ENCODE assay signal across 12 mouse cellular contexts in genomic region chr16:96673191-96673847, GRCm38 (mm10).
DNase-seq lines count a peak whose midpoint lies in the region; ATAC-seq lines count a peak whose summit lies in the region.
"Had no signal": no experiment of that assay in that cellular context is flagged by ENCODE, and none has a peak within 500 bp of the region (broad histone marks: within the 10 kb centered on the region; RNA-seq: fewer than 3 reads in every experiment).

No protein-coding gene starts in this region.

- peak overlapping the region; percentile 2; the same call in 1 of the 2 replicates for H3K4me2 ChIP-seq in midbrain, embryonic 13.5 days (replicated peaks)
- H3K4me2 ChIP-seq: heart, embryonic 13.5 days; liver, embryonic 15.5 days had no signal

- H3K9ac ChIP-seq in midbrain, embryonic 13.5 days (replicated peaks), result no peak overlapping the region
- H3K9ac ChIP-seq: heart, embryonic 13.5 days; liver, embryonic 15.5 days had no signal

- 56% methylated on average over 25 of the region's 25 CpGs for WGBS in midbrain, embryonic 13.5 days

- peak; percentile 11 for DNase-seq in embryo, embryonic 11 days
- DNase-seq in embryo, embryonic 9.5 days (ENCODE audit: extremely low spot score), result no peak
- DNase-seq in left cerebral cortex, postnatal 10 days (ENCODE audit: extremely low spot score in 1 of 2, low spot score in 2 of 2), result peak; percentile 11 to 41
- no peak for DNase-seq in left cerebral cortex, adult 8-10 months (ENCODE audit: low spot score in 2 of 2)
- DNase-seq in right cerebral cortex, postnatal 14 days, result peak; percentile 24
- DNase-seq in T-cell, adult 2 months (ENCODE audit: low spot score), result no peak
- DNase-seq: thymus, adult 2 months had no signal

- H3K4me1 ChIP-seq in midbrain, embryonic 13.5 days (replicated peaks), result peaks cover 8% of the 10 kb centered on the region
- H3K4me1 ChIP-seq: liver, embryonic 15.5 days had no signal

- ATAC-seq in midbrain, embryonic 13.5 days, result peak; percentile 80
- no peak for ATAC-seq in granulocyte monocyte progenitor cell, adult 5-6 weeks (replicated peaks; ENCODE audit: poor library complexity, severe bottlenecking)
- ATAC-seq: intestine, embryonic 16.5 days had no signal

- intact Hi-C loops in left cerebral cortex, postnatal 10 days (cut with DNase I), result no loop called here

- H3K27ac ChIP-seq in midbrain, embryonic 13.5 days, result peak overlapping the region; percentile 45
- H3K27ac ChIP-seq: heart, embryonic 13.5 days; liver, embryonic 15.5 days had no signal

- peaks cover 10% of the 10 kb centered on the region for H3K36me3 ChIP-seq in midbrain, embryonic 13.5 days
- H3K36me3 ChIP-seq: heart, embryonic 13.5 days; liver, embryonic 15.5 days had no signal

- no peak overlapping the region for H3K4me3 ChIP-seq in midbrain, embryonic 13.5 days (replicated peaks)
- H3K4me3 ChIP-seq: heart, embryonic 13.5 days; liver, embryonic 15.5 days had no signal

- no peaks in the 10 kb centered on the region for H3K9me3 ChIP-seq in midbrain, embryonic 13.5 days
- H3K9me3 ChIP-seq: heart, embryonic 13.5 days; liver, embryonic 15.5 days had no signal

- H3K27me3 ChIP-seq in midbrain, embryonic 13.5 days, result no peaks in the 10 kb centered on the region
- H3K27me3 ChIP-seq: liver, embryonic 15.5 days had no signal

Comparison
In these comparisons a context has a peak if more than half of its experiments do, and no peak if none do; other contexts are left out.
1. DNase-seq: peak in embryo, embryonic 11 days (single experiment), left cerebral cortex, postnatal 10 days (2 of 2) and right cerebral cortex, postnatal 14 days (single experiment); none in embryo, embryonic 9.5 days (single experiment), left cerebral cortex, adult 8-10 months (0 of 2) and T-cell, adult 2 months (single experiment).